Mouse (Mus musculus) neural tube, embryonic 10.5 days (tissue): Measurements from ENCODE around the gene Gria2.

ENCODE experiments used
- DNase-seq: peaks from one replicate; pipeline ENCODE4 v3.0.0-alpha.2; 2017; ENCODE audit warnings: low spot score; ENCODE audit errors: extremely low spot score

Gria2 gene

GRCm38 (mm10) chr3:80802596-80803081 lies at the start of gene Gria2:
Gene Gria2, minus strand, starts transcription at chr3:80802835.
- peak; percentile 79 for DNase-seq

DNA sequence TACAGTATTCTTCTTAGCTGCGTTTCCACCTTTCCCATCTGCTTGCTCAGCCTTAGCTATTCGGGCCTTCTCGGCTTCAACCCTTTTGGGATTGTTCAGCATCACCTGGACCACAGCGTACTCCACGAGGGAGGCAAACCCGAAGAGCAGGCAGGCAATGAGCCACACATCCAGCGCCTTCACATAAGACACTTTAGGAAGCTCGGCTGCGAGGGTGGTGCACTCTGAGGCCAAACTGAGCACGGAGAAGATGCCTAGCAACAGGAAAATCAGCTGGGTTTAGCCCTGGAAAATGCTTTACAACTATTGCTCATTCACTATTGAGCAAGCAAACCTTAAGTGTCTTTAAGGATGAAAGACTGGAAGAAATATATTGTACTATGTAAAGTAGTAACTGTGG lies 48.3 kb upstream of the Gria2 start:
- no peak for DNase-seq

DNA sequence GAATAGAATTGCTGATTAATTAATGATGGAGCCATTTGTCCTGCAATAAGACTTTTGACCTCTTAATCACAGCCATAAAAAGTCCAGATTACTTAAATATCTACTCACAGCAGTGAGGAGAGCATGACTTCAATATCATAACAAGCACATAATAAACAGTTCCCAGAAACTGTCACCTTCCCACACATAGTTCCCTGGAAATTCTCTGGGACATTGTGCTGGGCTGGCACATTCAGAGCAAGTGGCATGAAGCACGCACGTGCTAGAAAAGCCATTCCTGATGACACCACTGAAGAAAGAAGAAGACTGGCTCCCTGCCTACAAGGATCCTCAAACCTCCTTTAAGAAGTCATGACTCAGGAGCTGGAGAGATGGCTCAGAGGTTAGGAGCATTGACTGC lies 43.0 kb upstream of the Gria2 start:
- DNase-seq = no peak

GRCm38 (mm10) chr3:80839845-80840244 lies 37.2 kb upstream of the Gria2 start:
- no peak for DNase-seq

DNA sequence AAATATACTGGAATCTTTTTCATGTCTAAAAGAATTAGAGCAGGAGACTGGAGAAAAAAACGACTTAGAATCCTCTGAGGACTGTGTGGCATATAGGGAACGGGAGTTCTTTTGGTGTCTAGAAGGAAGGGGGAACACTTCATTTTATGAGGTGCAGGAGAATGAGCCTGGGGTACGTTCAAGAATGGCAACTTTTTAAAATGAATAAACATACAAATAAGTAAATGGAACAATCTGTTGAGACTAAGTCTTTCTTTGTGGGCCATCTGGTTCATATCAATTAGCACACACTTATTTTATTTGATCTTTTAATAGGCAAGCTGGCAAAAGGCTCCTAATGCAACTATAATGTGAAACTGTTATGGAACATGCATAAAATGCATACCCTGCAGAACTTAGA lies 34.9 kb upstream of the Gria2 start:
- DNase-seq = no peak

GRCm38 (mm10) chr3:80823975-80824374 lies 21.3 kb upstream of the Gria2 start:
- no peak for DNase-seq

DNA sequence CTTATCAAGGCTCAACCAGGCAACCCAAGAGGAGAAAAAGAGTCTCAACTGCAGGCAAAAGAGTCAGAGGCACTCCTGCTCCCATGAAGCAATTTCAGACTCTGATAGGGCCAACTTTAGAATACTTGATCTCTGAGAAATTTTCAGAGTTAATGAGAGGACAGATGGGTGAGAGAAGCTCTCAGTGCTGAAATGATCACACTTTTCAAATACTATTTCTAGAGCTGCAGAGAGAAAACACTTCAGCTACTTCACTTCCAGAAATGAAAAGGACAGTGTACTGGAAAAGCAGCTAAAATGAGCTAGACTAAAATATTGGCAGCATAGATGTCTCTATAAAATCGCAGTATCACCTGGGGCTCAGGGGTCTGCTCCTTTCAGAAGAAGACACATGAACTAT lies 16.0 kb upstream of the Gria2 start:
- DNase-seq = no peak

DNA sequence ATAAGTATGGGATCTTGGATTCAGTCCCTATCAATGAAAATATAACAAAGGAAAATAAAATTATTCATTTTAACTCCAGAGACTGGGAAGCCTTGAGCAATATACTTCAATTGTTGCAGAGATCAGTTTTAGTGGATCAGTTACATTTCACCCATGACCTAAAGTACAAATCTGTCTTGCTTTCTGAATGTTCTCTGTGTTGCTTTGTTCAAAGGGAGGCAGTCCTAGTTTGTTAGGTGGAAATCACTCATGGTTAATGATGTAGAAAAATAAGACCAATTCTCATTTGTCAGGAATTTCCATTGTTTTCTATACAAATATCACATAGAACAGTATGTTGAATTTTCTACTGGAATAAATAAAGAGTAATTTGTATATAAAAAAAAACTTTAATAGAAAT lies 11.1 kb upstream of the Gria2 start:
- no peak for DNase-seq

DNA sequence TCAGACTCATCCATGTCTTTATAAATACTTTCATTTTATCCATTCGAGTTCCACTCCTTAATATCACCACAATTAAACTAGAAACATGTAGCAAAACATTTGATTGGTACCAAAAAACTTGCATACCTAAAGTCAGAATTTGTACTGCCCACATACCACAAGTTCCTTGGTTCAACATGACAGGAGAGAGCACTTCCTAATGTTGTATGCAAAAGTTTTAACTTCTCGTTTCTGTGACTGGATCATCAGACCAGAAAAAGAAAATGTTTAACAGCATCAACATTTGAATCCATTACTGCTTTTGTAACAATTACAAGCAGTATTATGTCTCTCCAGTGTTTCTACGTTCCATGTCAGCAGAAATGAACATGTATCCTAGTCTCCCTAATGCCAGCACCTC lies 9.6 kb upstream of the Gria2 start:
- DNase-seq = no peak

GRCm38 (mm10) chr3:80805327-80805726 lies 2.7 kb upstream of the Gria2 start:
- no peak for DNase-seq

- no peak for DNase-seq
Observed at GRCm38 (mm10) chr3:80803811-80804210, 1.2 kb upstream of the Gria2 start.

- no peak for DNase-seq
Observed at GRCm38 (mm10) chr3:80803211-80803610, 576 bp upstream of the Gria2 start.

DNA sequence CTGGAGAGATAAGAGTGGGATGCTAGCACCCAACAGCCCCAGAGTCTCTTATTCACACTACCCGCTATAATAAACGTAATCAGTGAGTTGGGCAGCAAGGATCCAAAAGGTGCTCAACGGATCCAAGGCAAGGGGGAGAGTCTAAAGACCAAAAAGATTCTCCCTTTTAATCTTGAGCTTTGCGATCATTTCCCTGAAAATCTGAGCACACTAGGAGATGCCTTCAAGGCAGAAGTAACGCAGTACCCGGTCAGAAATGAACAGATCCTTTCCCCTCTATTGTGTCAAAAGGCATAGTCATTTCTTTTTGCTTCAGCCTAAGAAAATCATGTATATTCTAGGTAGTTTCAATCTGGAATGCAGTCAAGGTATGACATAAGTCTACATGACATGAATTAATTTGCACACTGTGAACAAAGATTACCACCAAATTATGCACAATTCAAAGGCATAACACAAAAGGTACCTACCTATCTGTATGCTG lies 766 bp downstream of the Gria2 start:
- no peak for DNase-seq

DNA sequence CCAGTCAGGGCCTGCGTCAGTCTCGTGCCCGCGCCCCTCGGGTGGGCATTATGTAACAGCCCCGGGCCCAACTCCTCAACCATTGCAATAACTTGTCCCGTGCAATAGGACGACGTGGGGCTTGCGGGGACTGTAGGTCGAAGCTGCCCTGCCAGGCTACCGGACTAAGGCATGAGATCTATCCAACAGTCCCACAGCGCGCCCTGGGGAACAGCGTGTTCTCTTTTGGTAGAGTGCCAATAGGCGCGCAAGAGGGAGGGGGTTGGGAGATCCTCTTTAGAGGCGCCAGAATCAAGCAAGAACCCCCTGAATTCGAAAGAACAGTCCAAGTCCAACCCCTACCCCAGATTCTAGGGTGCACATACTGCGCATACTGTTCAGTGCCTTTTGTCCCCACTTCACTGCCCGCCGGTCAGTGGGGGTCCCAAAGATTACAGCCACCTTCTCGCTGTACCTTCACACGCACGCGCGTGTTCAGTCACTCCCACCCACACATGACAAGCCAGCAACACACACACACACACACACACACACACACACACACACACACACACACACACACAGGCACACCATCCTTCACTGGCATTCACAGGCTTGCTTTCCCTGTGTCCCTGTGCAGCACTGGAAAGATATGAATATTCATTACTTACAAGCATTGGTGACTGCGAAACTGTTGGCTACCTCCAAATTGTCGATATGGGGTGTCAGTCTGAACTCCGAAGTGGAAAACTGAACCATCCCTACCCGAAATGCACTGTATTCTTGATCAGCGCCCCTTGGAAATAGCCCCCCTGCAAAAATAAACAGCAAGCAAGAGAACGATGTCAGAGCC lies 1.4 kb downstream of the Gria2 start:
- DNase-seq = peak; percentile 59

DNA sequence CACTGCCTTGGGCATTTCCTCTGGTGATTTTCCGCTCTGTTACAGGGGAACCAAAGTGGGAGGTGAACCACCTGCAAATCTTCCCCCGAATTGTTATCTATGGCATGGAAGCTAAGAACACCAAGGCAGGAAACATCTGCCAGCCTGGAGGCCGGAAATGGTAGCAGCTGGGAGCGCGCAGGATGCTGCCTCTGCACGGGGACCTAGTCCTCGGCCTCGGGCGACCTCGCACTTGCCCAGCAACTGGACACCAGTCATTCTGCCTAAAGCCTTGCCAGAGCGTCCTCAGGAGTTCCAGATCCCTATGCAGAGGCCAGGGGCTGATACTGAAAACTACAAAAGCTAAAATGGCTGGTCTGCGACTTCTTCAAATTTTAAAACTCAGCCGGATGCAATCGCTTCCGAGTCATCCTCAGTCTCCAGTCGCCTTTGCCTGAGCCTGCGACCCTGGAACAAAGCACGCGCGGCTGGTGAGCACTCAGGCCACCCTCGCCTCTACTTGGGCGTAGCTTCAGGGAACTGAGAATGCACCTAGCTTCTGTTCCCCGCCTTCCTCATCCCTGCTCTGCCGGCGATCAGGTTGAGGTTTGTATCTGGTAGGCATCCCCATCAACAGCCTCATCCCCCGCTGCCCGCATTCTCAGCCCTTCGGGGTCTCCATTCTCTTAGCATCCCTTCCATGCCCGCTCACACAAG lies 2.2 kb downstream of the Gria2 start:
- DNase-seq = peak; percentile 61

GRCm38 (mm10) chr3:80797935-80798334 lies 4.7 kb downstream of the Gria2 start:
- no peak for DNase-seq

- no peak for DNase-seq
Observed at GRCm38 (mm10) chr3:80796764-80797163, 5.9 kb downstream of the Gria2 start.

- DNase-seq = no peak
Observed at GRCm38 (mm10) chr3:80795284-80795683, 7.4 kb downstream of the Gria2 start.

GRCm38 (mm10) chr3:80787116-80787744 lies 15.4 kb downstream of the Gria2 start:
- DNase-seq = no peak

DNA sequence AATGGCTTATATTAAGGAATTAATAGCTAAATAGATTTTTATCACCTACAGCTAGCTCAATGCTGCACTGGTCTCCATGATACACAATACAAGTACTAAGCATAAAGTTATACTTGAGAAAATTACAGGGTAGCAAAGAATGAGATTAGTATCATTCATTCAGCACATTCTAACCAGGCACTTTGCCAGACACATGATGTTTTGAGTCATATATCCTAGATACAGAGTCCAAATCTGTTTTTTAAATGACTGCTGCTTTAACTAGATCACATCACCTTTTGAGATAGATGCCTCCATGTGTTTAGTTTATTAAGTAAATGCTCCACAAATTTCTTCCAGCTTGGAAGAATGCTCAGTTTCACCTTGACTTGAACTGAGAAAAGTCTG lies 21.5 kb downstream of the Gria2 start:
- DNase-seq = no peak

GRCm38 (mm10) chr3:80780383-80781143 lies 22.1 kb downstream of the Gria2 start:
- no peak for DNase-seq
